Mouse (Mus musculus): ENCODE data around the gene Pcsk1n. TPM values are rescaled to one million over a fixed set of nuclear protein-coding genes. Genes with fewer than 3 reads are reported as not detected.
"Not testable (repeated sequence)": the region's sequence is repeated elsewhere in the genome, so short reads cannot be mapped to it uniquely, and the experiment has no call there.

Pcsk1n gene
- polyA plus RNA-seq, 1 experiment from 2014 or later: 77.5 TPM

GRCm38 (mm10) chrX:7910473-7910872 lies 9.1 kb upstream of the Pcsk1n start:
- Histone ChIP-seq H3K4me3 (no peak overlapping the region), H3K27me3 (no peaks in the 10 kb centered on the region), H3K27ac (replicated peaks) (no peak overlapping the region), H3K4me2 (replicated peaks) (no peak overlapping the region), H3K9me3 (no peaks in the 10 kb centered on the region), H3K4me1 (no peaks in the 10 kb centered on the region), H3K9ac (replicated peaks) (no peak overlapping the region), H3K36me3 (peaks cover 11% of the 10 kb centered on the region)
- WGBS: 45% methylated on average over 6 of the region's 6 CpGs
- no peak for ATAC-seq (ENCODE audit: low FRiP score, low read depth)

- not testable (repeated sequence) for H3K27ac ChIP-seq (replicated peaks); ATAC-seq (ENCODE audit: low FRiP score, low read depth); H3K9me3 ChIP-seq; H3K4me3 ChIP-seq; H3K4me2 ChIP-seq (replicated peaks); H3K27me3 ChIP-seq; H3K36me3 ChIP-seq; H3K4me1 ChIP-seq; H3K9ac ChIP-seq (replicated peaks)
- WGBS: 19% methylated on average over 3 of the region's 3 CpGs
Observed at GRCm38 (mm10) chrX:7915669-7916068, 4.0 kb upstream of the Pcsk1n start.

- H3K4me2 ChIP-seq (replicated peaks); ATAC-seq (ENCODE audit: low FRiP score, low read depth); H3K9me3 ChIP-seq; H3K4me1 ChIP-seq; H3K4me3 ChIP-seq; H3K9ac ChIP-seq (replicated peaks); H3K27ac ChIP-seq (replicated peaks); H3K36me3 ChIP-seq: not testable (repeated sequence)
- WGBS: 72% methylated on average over 6 of the region's 6 CpGs
- peaks cover 13% of the 10 kb centered on the region for H3K27me3 ChIP-seq
Observed at GRCm38 (mm10) chrX:7917960-7918359, 1.7 kb upstream of the Pcsk1n start.

GRCm38 (mm10) chrX:7922032-7922431 lies 2.4 kb downstream of the Pcsk1n start:
- ATAC-seq (ENCODE audit: low FRiP score, low read depth): peak; percentile 10; the same call in 1 of the 2 replicates
- Histone ChIP-seq H3K4me3 (peak overlapping the region; percentile 46), H3K4me2 (replicated peaks) (peak overlapping the region; percentile 57), H3K9me3 (no peaks in the 10 kb centered on the region), H3K27me3 (peaks cover 43% of the 10 kb centered on the region), H3K27ac (replicated peaks) (0 out of 2 replicates have a peak overlapping the region, but pooled peaks have one; percentile 20), H3K4me1 (0 out of 2 replicates have a peak, but pooled peaks cover 2% of the 10 kb centered on the region), H3K36me3 (no peaks in the 10 kb centered on the region), H3K9ac (replicated peaks) (peak overlapping the region; percentile 51)
- 21% methylated on average over 40 of the region's 48 CpGs for WGBS

GRCm38 (mm10) chrX:7926266-7926665 lies 6.6 kb downstream of the Pcsk1n start:
- Histone ChIP-seq H3K4me1 (0 out of 2 replicates have a peak, but pooled peaks cover 2% of the 10 kb centered on the region), H3K27ac (replicated peaks) (no peak overlapping the region), H3K4me2 (replicated peaks) (no peak overlapping the region), H3K9ac (replicated peaks) (no peak overlapping the region), H3K9me3 (no peaks in the 10 kb centered on the region), H3K27me3 (peaks cover 60% of the 10 kb centered on the region), H3K36me3 (peaks cover 13% of the 10 kb centered on the region), H3K4me3 (no peak overlapping the region)
- no peak for ATAC-seq (ENCODE audit: low FRiP score, low read depth)
- 69% methylated on average over 6 of the region's 6 CpGs for WGBS

GRCm38 (mm10) chrX:7927116-7927515 lies 7.5 kb downstream of the Pcsk1n start:
- WGBS: 30% methylated on average over 10 of the region's 10 CpGs

GRCm38 (mm10) chrX:7928270-7928790 lies 8.7 kb downstream of the Pcsk1n start, which contains the start of gene Eras:
Gene Eras (minus strand): TSS chrX:7928607.
- H3K36me3 ChIP-seq: peaks cover 17% of the 10 kb centered on the region
- H3K9me3 ChIP-seq: no peaks in the 10 kb centered on the region
- peaks cover 43% of the 10 kb centered on the region for H3K27me3 ChIP-seq
- ATAC-seq (ENCODE audit: low FRiP score, low read depth): peak; percentile 38; the same call in 1 of the 2 replicates
- H3K4me1 ChIP-seq: no peaks in the 10 kb centered on the region
- H3K4me2 ChIP-seq (replicated peaks): no peak within 1 kb of the TSS
- 23% methylated on average over 17 of the region's 19 CpGs for WGBS
- H3K9ac ChIP-seq (replicated peaks): no peak within 1 kb of the TSS
- H3K4me3 ChIP-seq: no peak within 1 kb of the TSS
- no peak within 1 kb of the TSS for H3K27ac ChIP-seq (replicated peaks)

More at GRCm38 (mm10) chrX:7927116-7927515, 7.5 kb downstream of the Pcsk1n start:
- Histone ChIP-seq H3K4me2 (replicated peaks) (no peak overlapping the region), H3K9ac (replicated peaks) (no peak overlapping the region), H3K27me3 (peaks cover 54% of the 10 kb centered on the region), H3K9me3 (no peaks in the 10 kb centered on the region), H3K36me3 (peaks cover 17% of the 10 kb centered on the region), H3K4me1 (0 out of 2 replicates have a peak, but pooled peaks cover 2% of the 10 kb centered on the region), H3K27ac (replicated peaks) (no peak overlapping the region), H3K4me3 (no peak overlapping the region)
- no peak for ATAC-seq (ENCODE audit: low FRiP score, low read depth)

GRCm38 (mm10) chrX:7936874-7937273 lies 17.3 kb downstream of the Pcsk1n start:
- no peak overlapping the region for H3K27ac ChIP-seq (replicated peaks)
- H3K27me3 ChIP-seq: no peaks in the 10 kb centered on the region
- H3K36me3 ChIP-seq: peaks cover 49% of the 10 kb centered on the region
- H3K4me3 ChIP-seq: no peak overlapping the region
- H3K9ac ChIP-seq (replicated peaks): no peak overlapping the region
- H3K4me2 ChIP-seq (replicated peaks): no peak overlapping the region
- no peaks in the 10 kb centered on the region for H3K4me1 ChIP-seq
- no peak for ATAC-seq (ENCODE audit: low FRiP score, low read depth)
- H3K9me3 ChIP-seq: no peaks in the 10 kb centered on the region
- 52% methylated on average over 11 of the region's 11 CpGs for WGBS

- Histone ChIP-seq H3K4me3 (no peak overlapping the region), H3K4me2 (replicated peaks) (no peak overlapping the region), H3K27me3 (no peaks in the 10 kb centered on the region), H3K4me1 (no peaks in the 10 kb centered on the region), H3K36me3 (peaks cover 52% of the 10 kb centered on the region), H3K9me3 (no peaks in the 10 kb centered on the region), H3K9ac (replicated peaks) (no peak overlapping the region), H3K27ac (replicated peaks) (no peak overlapping the region)
- ATAC-seq (ENCODE audit: low FRiP score, low read depth): no peak
- 94% methylated on average over 6 of the region's 6 CpGs for WGBS
Observed at GRCm38 (mm10) chrX:7937667-7938066, 18.0 kb downstream of the Pcsk1n start.

- Histone ChIP-seq H3K36me3 (peaks cover 19% of the 10 kb centered on the region), H3K27ac (replicated peaks) (no peak overlapping the region), H3K27me3 (no peaks in the 10 kb centered on the region), H3K9ac (replicated peaks) (no peak overlapping the region), H3K4me1 (peaks cover 6% of the 10 kb centered on the region), H3K4me2 (replicated peaks) (no peak overlapping the region), H3K9me3 (no peaks in the 10 kb centered on the region), H3K4me3 (no peak overlapping the region)
- no peak for ATAC-seq (ENCODE audit: low FRiP score, low read depth)
- WGBS: 68% methylated on average over 8 of the region's 8 CpGs
Observed at GRCm38 (mm10) chrX:7945618-7946017, 26.0 kb downstream of the Pcsk1n start.

- peak within 1 kb of the TSS; percentile 61 for H3K4me2 ChIP-seq (replicated peaks)
- WGBS: 27% methylated on average over 35 of the region's 37 CpGs
- no peaks in the 10 kb centered on the region for H3K27me3 ChIP-seq
- H3K9ac ChIP-seq (replicated peaks): peak within 1 kb of the TSS; percentile 56
- peaks cover 8% of the 10 kb centered on the region; the same call in 1 of the 2 replicates for H3K36me3 ChIP-seq
- H3K27ac ChIP-seq (replicated peaks): peak within 1 kb of the TSS; percentile 54
- H3K9me3 ChIP-seq: no peaks in the 10 kb centered on the region
- H3K4me3 ChIP-seq: peak within 1 kb of the TSS; percentile 49
- ATAC-seq (ENCODE audit: low FRiP score, low read depth): peak; percentile 67
- H3K4me1 ChIP-seq: peaks cover 6% of the 10 kb centered on the region
Observed at GRCm38 (mm10) chrX:7947108-7947899, 27.7 kb downstream of the Pcsk1n start, which contains the start of gene Hdac6. Gene Hdac6 (minus strand): TSS chrX:7947889.

- Histone ChIP-seq H3K4me2 (replicated peaks) (peak overlapping the region; percentile 40), H3K27me3 (no peaks in the 10 kb centered on the region), H3K4me1 (peaks cover 6% of the 10 kb centered on the region), H3K27ac (replicated peaks) (0 out of 2 replicates have a peak overlapping the region, but pooled peaks have one; percentile 35), H3K9ac (replicated peaks) (0 out of 2 replicates have a peak overlapping the region, but pooled peaks have one; percentile 6), H3K9me3 (no peaks in the 10 kb centered on the region), H3K36me3 (peaks cover 8% of the 10 kb centered on the region; the same call in 1 of the 2 replicates), H3K4me3 (peak overlapping the region; percentile 49)
- ATAC-seq (ENCODE audit: low FRiP score, low read depth): peak; percentile 99
- WGBS: 27% methylated on average over 38 of the region's 38 CpGs
Observed at GRCm38 (mm10) chrX:7947900-7948492, 28.4 kb downstream of the Pcsk1n start.

Data from midbrain, embryonic 12.5 days (tissue).